Mouse (Mus musculus) right cerebral cortex, postnatal 4 days (tissue): ENCODE results near the gene S1pr3.

Experiments used
- DNase-seq: peaks from one replicate; pipeline ENCODE4 v3.0.0-alpha.2; 2022

S1pr3 gene

DNA sequence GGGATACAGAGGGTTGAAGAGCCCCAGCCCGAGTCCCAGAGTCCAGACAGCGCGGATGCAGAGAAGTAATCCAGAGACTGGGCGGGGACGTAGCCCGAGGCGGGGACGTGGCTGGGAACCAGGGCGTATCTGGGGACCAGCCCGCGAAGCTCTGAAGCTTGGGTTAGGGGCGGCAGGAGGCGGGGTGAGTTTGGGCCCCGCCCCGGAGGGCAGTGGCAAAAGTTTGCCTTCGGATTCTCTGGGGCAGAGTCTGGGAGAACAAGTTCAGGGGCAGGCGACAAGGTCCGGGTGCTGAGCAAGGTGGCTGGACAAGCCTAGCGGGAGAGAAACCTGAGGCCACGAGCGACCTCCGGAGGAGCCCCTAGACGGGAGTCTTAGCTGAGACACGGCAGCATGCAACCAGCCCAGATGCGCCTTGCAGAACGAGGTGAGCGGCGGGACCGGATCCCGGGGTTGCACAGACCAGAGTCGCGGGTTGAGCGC, at the start of gene S1pr3:
TSS of gene S1pr3 (plus strand) at position 121 of the 483 bp plus-strand sequence.
- DNase-seq = peak; percentile 43

GRCm38 (mm10) chr13:51360441-51360962, 47.9 kb upstream of the S1pr3 start:
- no peak for DNase-seq

DNA sequence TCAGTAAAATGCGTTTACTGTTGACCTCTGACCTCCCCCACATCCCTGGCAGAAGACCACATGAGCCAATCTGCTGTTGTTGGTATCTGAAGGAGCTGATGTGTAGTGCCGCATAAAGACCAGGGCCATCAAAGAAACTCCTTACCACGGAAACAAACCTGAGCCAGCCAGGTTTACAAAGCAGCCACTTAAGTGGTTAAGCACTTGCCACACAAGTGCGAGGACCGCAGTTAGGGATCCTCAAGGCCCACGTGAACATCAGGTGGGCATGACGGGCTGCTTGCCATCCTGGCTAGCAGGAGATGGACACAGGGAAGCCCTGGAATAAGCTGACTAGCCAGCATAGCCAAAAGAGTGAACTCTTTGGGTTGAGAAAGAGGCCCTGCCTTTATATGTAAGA, 45.0 kb upstream of the S1pr3 start:
- no peak for DNase-seq

DNA sequence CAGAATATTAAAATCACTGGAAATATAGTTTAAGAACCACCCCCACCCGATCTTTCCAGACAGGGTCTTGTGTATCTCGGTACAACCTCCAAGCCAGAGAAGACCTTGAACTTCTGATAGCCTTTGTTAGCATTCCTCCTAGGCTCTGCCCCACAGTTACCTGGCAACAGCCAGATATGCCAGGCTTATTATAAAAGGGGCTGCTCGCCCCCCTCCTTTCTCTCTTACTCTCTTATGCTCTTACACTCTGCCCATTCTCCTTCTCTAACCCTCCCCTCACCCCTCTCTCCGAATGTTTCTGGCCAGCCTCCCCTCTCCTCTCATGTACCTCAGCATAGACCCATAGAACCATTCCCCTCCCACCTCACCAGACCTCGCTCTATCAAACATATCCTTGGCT, 44.5 kb upstream of the S1pr3 start:
- no peak for DNase-seq

- no peak for DNase-seq
Measured at GRCm38 (mm10) chr13:51365191-51365590, 43.2 kb upstream of the S1pr3 start.

DNA sequence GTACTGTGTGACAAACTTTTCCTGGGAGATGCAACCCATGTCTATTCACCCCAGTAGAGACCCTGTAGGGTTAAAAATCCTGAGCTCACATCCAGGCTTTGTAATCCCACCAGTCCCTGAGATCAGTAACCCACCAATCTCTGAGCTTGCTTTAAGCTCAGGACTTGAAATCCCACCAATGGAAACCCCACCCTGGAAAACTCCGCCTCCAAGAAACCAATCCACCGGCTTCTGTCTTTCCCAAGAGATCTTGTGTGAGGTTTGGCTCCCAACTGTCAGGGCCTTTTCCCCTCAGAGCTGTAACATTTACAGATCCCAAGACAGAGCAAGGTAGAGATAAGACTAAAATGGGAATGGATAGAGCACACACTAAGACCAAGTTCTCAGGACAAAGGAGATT, 40.1 kb upstream of the S1pr3 start:
- DNase-seq = no peak

- DNase-seq = no peak
Measured at GRCm38 (mm10) chr13:51369354-51369753, 39.1 kb upstream of the S1pr3 start.

DNA sequence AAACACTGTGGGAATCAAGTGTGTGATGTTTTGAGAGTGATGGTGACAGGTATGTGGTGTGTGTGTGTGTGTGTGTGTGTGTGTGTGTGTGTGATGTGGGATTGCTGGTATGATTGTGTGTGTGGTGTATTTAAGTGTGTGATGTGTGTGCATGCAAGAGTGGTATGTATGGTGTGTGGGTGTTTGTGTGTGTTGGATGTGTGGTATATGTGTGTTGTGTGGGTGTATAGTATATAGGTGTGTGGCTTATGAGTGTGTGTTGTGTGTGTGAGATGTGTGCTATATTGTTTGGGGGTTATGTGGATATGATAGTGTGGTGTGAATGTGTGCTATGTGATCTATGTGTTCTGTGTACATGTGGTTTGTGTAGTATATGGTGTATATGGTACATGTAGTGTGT, 35.4 kb upstream of the S1pr3 start:
- DNase-seq = no peak

- no peak for DNase-seq
Measured at GRCm38 (mm10) chr13:51374026-51374807, 34.2 kb upstream of the S1pr3 start.

GRCm38 (mm10) chr13:51378126-51378525, 30.3 kb upstream of the S1pr3 start:
- DNase-seq = peak; percentile 10

DNA sequence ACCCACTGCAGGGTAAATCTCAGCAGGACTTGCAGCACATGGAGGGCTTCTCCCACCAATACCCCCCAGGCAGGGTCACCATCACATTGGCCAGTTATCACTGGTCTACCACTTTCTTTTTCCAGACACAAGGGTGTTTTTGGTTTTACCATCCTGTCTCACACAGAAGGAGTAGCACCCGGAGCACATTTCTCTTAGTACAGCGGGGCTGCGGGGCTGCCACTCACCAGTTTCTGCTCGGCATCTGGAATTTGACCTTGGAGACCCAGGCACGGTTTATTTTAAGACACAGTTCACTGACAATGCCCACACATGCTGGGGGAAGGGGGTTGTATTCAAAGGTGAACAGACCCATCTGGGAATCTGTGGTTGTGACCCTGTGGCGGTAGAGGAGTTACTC, 28.8 kb upstream of the S1pr3 start:
- no peak for DNase-seq

DNA sequence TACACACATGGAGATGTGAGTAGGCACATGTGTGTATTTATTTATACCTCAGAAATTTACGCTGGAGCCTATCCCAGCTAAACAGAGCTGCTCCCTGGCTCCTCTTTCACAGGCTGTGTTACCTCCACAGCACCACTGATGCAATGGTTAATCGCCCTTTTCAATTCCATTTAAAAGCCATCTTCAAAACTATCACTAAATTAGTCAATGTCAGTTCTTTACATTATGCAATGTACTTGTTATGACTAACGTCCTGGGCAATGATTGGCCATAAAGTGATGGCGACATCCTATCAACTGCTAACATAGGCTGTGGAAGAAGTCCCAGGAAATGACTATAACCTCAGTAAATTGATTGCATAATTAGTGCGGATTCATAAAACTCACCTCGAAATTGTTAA, 26.9 kb upstream of the S1pr3 start:
- no peak for DNase-seq

GRCm38 (mm10) chr13:51384899-51385298, 23.5 kb upstream of the S1pr3 start:
- DNase-seq = no peak

GRCm38 (mm10) chr13:51387908-51388307, 20.5 kb upstream of the S1pr3 start:
- no peak for DNase-seq

DNA sequence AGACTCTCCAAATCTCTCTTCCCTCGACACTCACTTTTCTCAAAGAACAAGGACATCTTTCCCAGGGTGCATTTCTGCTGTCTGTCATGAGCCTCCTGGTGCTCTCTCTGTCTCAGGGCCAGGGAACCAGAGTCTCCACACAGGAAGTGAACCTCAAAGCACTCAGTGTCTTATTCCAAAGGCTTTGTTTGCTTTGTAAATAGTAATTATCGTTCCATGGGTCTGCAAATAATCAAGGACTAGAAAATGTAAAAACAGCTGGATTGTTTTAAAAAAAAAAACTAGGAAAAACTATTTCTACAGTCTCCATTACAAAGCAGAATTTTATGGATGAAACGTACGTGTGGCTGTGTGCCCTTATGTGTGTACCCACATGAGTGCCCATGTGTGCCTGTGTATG, 18.0 kb upstream of the S1pr3 start:
- DNase-seq = no peak

GRCm38 (mm10) chr13:51391359-51391916, 17.0 kb upstream of the S1pr3 start:
- DNase-seq = no peak

GRCm38 (mm10) chr13:51392256-51392655, 16.2 kb upstream of the S1pr3 start:
- no peak for DNase-seq

- DNase-seq = no peak
Measured at GRCm38 (mm10) chr13:51397861-51398260, 10.6 kb upstream of the S1pr3 start.

DNA sequence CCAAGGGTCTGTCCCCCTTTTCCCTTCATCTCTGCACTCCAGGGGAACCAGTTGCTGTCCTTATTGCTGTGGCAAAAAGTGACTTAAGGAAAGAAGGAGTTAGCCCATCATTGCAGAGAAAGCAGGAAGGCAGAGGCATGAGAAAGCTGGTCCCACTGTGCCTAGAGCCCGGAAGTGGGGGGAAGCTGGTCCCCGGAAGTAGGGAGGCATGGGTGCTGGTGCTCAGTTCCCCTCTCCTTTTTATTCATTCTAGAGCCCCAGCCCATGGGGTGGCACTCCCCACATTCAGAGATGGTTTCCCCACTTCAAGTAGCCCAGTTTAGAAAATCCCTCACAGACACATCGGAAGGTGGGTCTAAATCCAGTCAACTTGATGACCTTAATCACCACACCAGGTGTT, 8.9 kb upstream of the S1pr3 start:
- DNase-seq = no peak

DNA sequence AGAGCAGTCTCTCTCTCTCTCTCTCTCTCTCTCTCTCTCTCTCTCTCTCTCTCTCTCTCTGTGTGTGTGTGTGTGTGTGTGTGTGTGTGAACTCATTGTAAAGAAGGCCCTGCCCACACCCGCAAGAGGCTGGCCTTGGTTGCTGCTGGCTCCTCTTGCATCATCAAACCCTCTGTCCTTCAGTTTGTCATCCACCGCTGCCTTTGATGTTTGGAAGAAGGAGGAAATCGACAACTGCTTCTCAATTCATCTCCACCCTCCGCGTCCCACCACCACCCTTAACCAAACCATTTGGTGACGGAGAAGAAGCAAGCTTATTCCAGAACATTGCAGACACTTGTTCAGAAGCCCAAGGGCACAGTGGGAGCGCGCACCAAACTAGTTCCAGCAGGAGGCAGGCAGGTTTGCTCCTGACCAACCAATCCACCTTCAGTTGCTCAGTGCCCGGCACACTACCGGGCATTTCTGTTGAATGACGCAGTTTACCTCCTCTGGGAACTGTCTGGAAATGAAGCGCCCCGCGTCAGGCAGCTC, 8.2 kb upstream of the S1pr3 start:
- peak; percentile 20 for DNase-seq

- peak; percentile 78 for DNase-seq
Measured at GRCm38 (mm10) chr13:51400736-51401501, 7.5 kb upstream of the S1pr3 start.

GRCm38 (mm10) chr13:51404566-51404965, 3.9 kb upstream of the S1pr3 start:
- DNase-seq = no peak

- no peak for DNase-seq
Measured at GRCm38 (mm10) chr13:51405731-51406320, 2.6 kb upstream of the S1pr3 start.
